Mouse (Mus musculus) hindbrain, postnatal 0 days (tissue): ENCODE data around the gene Pid1. TPM values are rescaled to one million over a fixed set of nuclear protein-coding genes. Genes with fewer than 3 reads are reported as not detected.

Experiments
- ATAC-seq: fragments of 200-750 bp; cut with Nextera tagmentation; 2 replicates; pipeline ENCODE4 v1.8.0; 2017; ENCODE audit warnings: mild to moderate bottlenecking, moderate TSS enrichment, moderate library complexity
- DNase-seq: peaks from one replicate; pipeline ENCODE4 v3.0.0-alpha.2; 2015; ENCODE audit warnings: low spot score
- H3K27ac ChIP-seq: fragments of 300-500 bp; sonication (generic); 2 replicates; pipeline ENCODE4 v1.5.1; 2014; ENCODE audit warnings: mild to moderate bottlenecking
- H3K27me3 ChIP-seq: fragments of 300-500 bp; sonication (generic); 2 replicates; pipeline ENCODE4 v1.6.1; 2014; ENCODE audit warnings: low read length, mixed read lengths; ENCODE audit not compliant: insufficient read depth
- H3K36me3 ChIP-seq: fragments of 300-500 bp; sonication (generic); 2 replicates; pipeline ENCODE4 v1.6.1; 2014; ENCODE audit warnings: low read length, mixed read lengths; ENCODE audit not compliant: insufficient read depth
- H3K4me1 ChIP-seq: fragments of 300-500 bp; sonication (generic); 2 replicates; pipeline ENCODE4 v1.6.1; 2014; ENCODE audit warnings: antibody characterized with exemption, low read length, mixed read lengths; ENCODE audit not compliant: insufficient read depth
- H3K4me2 ChIP-seq: fragments of 300-500 bp; sonication (generic); 2 replicates; pipeline ENCODE4 v1.6.1; 2014; ENCODE audit warnings: low read depth, mild to moderate bottlenecking, low read length, moderate library complexity, mixed read lengths
- H3K4me3 ChIP-seq: fragments of 300-500 bp; sonication (generic); 2 replicates; pipeline ENCODE4 v1.5.1; 2014; ENCODE audit warnings: low read length
- H3K9ac ChIP-seq: fragments of 300-500 bp; sonication (generic); replicated peaks from 2 replicates; pipeline ENCODE4 v1.6.1; 2014; ENCODE audit warnings: mild to moderate bottlenecking, low read length, moderate library complexity, mixed read lengths
- H3K9me3 ChIP-seq: fragments of 300-500 bp; sonication (generic); 2 replicates; pipeline ENCODE4 v1.6.1; 2016; ENCODE audit warnings: low read length, mixed read lengths
- CTCF ChIP-seq: IDR thresholded peaks from 2 replicates; pipeline ENCODE4 v1.5.1; 2016; ENCODE audit warnings: antibody characterized with exemption, control low read depth, low read depth
- WGBS: fragments of 180-500 bp; shearing (Covaris S2); extraction: QIAGEN DNeasy Blood & Tissue Kit; methylation state at CpG from one replicate; pipeline ENCODE4 v1.1.7; 2014; 5-methylcytosine and 5-hydroxymethylcytosine counted together
- polyA plus RNA-seq: library from polyadenylated mRNA; unstranded; fragments of >200 nt; fragmentation: Nextera tagmentation; extraction: Ambion mirVana; gene quantifications from 2 replicates; pipeline ENCODE4 v1.2.1, GENCODE M21; 2015
- total RNA-seq: library from RNA; depleted of rRNA; stranded (reverse); fragments of >200 nt; gene quantifications from 2 replicates; pipeline ENCODE4 v1.2.3, GENCODE M21; 2014; rRNA removed

The Pid1 gene
- total RNA-seq, result 71.1 and 74.1 TPM in 2 replicates
- 72.1 and 74.9 TPM in 2 replicates for polyA plus RNA-seq

DNA sequence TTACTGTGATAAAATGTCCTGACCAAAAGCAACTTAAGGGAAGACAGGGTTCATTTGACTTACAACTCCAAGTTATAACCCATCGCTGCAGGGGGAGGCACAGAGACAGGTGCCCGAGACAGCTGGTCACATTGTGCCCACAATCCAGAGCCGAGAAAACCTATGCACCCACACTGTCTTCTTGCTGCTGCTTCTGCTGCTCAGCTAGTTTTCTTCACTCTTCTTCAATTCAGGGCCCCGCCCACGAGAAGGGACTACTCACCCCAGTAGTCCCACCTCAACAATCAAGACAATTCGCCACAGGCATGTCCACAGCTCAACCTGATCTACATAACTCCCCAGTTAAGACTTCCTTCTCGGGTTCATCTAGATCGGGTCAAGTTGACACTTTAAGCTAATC is at the start of gene Pid1:
Pid1 (minus strand) TSS at position 214 of the 400 bp plus-strand sequence.
- Histone ChIP-seq H3K36me3 (no peaks in the 10 kb centered on the region), H3K9me3 (no peaks in the 10 kb centered on the region), H3K27ac (no peak within 1 kb of the TSS), H3K4me2 (no peak within 1 kb of the TSS), H3K4me3 (no peak within 1 kb of the TSS), H3K4me1 (no peaks in the 10 kb centered on the region), H3K9ac (no peak within 1 kb of the TSS), H3K27me3 (no peaks in the 10 kb centered on the region)
- ATAC-seq (no peak), DNase-seq (no peak)
- TF ChIP-seq CTCF, result no peak
- 92% methylated on average over 8 of the region's 8 CpGs for WGBS

DNA sequence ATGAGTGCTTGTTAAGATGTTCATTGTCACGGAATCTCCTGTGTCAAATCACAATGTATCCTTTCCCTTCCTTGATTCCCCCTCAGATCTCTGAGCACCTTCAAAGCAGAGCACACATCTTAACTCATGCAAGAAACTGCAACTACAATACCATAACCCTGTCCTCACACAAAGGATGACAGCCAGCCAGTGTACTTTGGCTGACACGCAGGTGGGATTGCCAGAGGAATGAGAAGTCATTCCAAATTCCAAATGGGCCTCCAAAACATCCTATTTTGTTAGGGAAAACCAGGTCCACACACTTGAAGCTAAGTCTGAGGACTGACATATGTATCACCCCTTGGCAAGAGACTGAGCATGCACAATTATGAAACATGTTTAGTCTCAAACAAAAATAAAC is 45.5 kb upstream of the Pid1 start:
- Histone ChIP-seq H3K27me3 (no peaks in the 10 kb centered on the region), H3K4me2 (no peak overlapping the region), H3K9me3 (0 out of 2 replicates have a peak, but pooled peaks cover 3% of the 10 kb centered on the region), H3K4me1 (no peaks in the 10 kb centered on the region), H3K36me3 (no peaks in the 10 kb centered on the region), H3K27ac (no peak overlapping the region), H3K9ac (no peak overlapping the region), H3K4me3 (no peak overlapping the region)
- no peak for ATAC-seq
- TF ChIP-seq CTCF, result no peak
- 83% methylated on average over 2 of the region's 2 CpGs for WGBS
- DNase-seq, result no peak

DNA sequence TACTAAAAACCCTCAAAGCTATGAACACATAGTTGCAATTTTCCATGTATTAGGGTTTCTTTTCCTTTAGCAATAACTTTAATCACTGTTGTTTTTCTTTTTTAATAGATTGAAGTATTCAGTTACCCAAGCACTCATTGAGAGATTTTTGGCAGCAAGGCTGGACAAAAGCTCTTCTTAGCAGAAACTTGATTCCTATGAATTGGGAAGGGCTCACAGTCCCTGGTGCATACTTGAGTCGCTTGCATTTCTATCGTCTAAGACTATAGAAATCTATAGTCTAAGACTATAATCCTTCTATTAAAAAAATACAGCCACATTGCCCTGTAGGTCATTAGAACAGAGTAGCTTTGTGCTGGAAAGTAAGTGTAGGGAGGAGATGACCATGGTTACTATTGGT is 44.9 kb upstream of the Pid1 start:
- no peak for ATAC-seq
- Histone ChIP-seq H3K4me1 (no peaks in the 10 kb centered on the region), H3K4me2 (no peak overlapping the region), H3K4me3 (no peak overlapping the region), H3K27me3 (no peaks in the 10 kb centered on the region), H3K9me3 (0 out of 2 replicates have a peak, but pooled peaks cover 3% of the 10 kb centered on the region), H3K9ac (no peak overlapping the region), H3K36me3 (no peaks in the 10 kb centered on the region), H3K27ac (no peak overlapping the region)
- no peak for DNase-seq
- no peak for TF ChIP-seq CTCF
- WGBS, result 84% methylated on average over 2 of the region's 2 CpGs

DNA sequence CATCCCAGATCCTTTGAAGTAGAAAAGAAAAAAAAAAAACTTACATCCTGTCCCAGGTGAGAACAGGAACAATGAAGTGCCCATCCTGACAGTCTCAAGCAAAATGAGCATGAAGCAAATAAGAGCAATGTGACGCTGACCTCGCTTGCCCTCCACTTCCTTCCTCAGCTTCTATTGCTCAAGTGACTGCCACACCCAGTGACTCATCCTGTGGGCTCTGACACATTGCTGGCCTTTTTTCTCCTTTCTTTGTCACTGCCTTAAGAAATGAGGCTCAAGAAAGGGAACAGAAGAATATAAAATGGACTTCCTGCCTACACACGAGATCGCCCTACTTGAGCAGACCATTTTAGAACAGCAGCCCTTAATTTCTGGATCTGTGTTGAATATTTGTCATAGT is 42.9 kb upstream of the Pid1 start:
- Histone ChIP-seq H3K36me3 (no peaks in the 10 kb centered on the region), H3K9me3 (no peaks in the 10 kb centered on the region), H3K27ac (no peak overlapping the region), H3K4me2 (no peak overlapping the region), H3K9ac (no peak overlapping the region), H3K27me3 (no peaks in the 10 kb centered on the region), H3K4me1 (no peaks in the 10 kb centered on the region), H3K4me3 (no peak overlapping the region)
- ATAC-seq (no peak), DNase-seq (no peak)
- TF ChIP-seq CTCF, result no peak
- WGBS, result 79% methylated on average over 4 of the region's 4 CpGs

- no peak overlapping the region for H3K4me2 ChIP-seq
- no peaks in the 10 kb centered on the region for H3K27me3 ChIP-seq
- TF ChIP-seq CTCF, result no peak
- H3K9me3 ChIP-seq, result no peaks in the 10 kb centered on the region
- no peak overlapping the region for H3K4me3 ChIP-seq
- H3K27ac ChIP-seq, result no peak overlapping the region
- WGBS, result 78% methylated on average over 5 of the region's 5 CpGs
- H3K4me1 ChIP-seq, result no peaks in the 10 kb centered on the region
- no peak for ATAC-seq
- no peaks in the 10 kb centered on the region for H3K36me3 ChIP-seq
- H3K9ac ChIP-seq, result no peak overlapping the region
- no peak for DNase-seq
Observed at GRCm38 (mm10) chr1:84405551-84406290, 41.7 kb upstream of the Pid1 start.

GRCm38 (mm10) chr1:84404880-84405279 is 40.9 kb upstream of the Pid1 start:
- 54% methylated on average over 12 of the region's 12 CpGs for WGBS
- TF ChIP-seq CTCF, result no peak
- ATAC-seq, result no peak; the same call in 1 of the 2 replicates
- no peaks in the 10 kb centered on the region for H3K9me3 ChIP-seq
- no peak overlapping the region for H3K4me2 ChIP-seq
- H3K36me3 ChIP-seq, result no peaks in the 10 kb centered on the region
- H3K4me1 ChIP-seq, result no peaks in the 10 kb centered on the region
- DNase-seq, result no peak
- no peak overlapping the region for H3K4me3 ChIP-seq
- H3K9ac ChIP-seq, result no peak overlapping the region
- no peaks in the 10 kb centered on the region for H3K27me3 ChIP-seq
- no peak overlapping the region for H3K27ac ChIP-seq

- ATAC-seq (no peak), DNase-seq (no peak)
- Histone ChIP-seq H3K9me3 (no peaks in the 10 kb centered on the region), H3K36me3 (no peaks in the 10 kb centered on the region), H3K4me1 (no peaks in the 10 kb centered on the region), H3K4me3 (no peak overlapping the region), H3K27me3 (no peaks in the 10 kb centered on the region), H3K27ac (no peak overlapping the region), H3K4me2 (no peak overlapping the region), H3K9ac (no peak overlapping the region)
- whole genome bisulfite sequencing, result 85% methylated on average over 1 of the region's 1 CpGs
- no peak for TF ChIP-seq CTCF
Observed at GRCm38 (mm10) chr1:84402154-84402553, 38.2 kb upstream of the Pid1 start.
